In genomic region chr12:75448921-75449320, GRCm38 (mm10) we compare ENCODE assay signal across 10 mouse cellular contexts. TPM values are rescaled to one million over a fixed set of nuclear protein-coding genes. Genes with fewer than 3 reads are reported as not detected.
DNase-seq lines count a peak whose midpoint lies in the region.
"Had no signal": no experiment of that assay in that cellular context is flagged by ENCODE, and none has a peak within 500 bp of the region (broad histone marks: within the 10 kb centered on the region; RNA-seq: fewer than 3 reads in every experiment).

No protein-coding gene starts in this region.

- no peaks in the 10 kb centered on the region for H3K27me3 ChIP-seq in embryonic facial prominence, embryonic 10.5 days (replicated peaks; ENCODE audit: low read depth, poor library complexity, severe bottlenecking)
- H3K27me3 ChIP-seq: intestine, embryonic 15.5 days had no signal

- peak overlapping the region; percentile 21; the same call in 1 of the 2 replicates for H3K4me3 ChIP-seq in macrophage (ENCODE audit: inconsistent target)
- H3K4me3 ChIP-seq in embryonic facial prominence, embryonic 10.5 days, result no peak overlapping the region
- H3K4me3 ChIP-seq: intestine, embryonic 15.5 days had no signal

- H3K36me3 ChIP-seq in macrophage (ENCODE audit: inconsistent target), result peaks cover 15% of the 10 kb centered on the region; the same call in 1 of the 2 replicates
- H3K36me3 ChIP-seq in embryonic facial prominence, embryonic 10.5 days (replicated peaks), result peaks cover 46% of the 10 kb centered on the region

- intact Hi-C loops in heart, postnatal 25 days (cut with DNase I), result loop anchor here (5.0 kb wide), 1 partner anchor 167 kb away; no protein-coding TSS in a partner anchor

- DNase-seq in adrenal gland, adult 2 months, result peak; percentile 36
- DNase-seq in adrenal gland, postnatal 4 days (ENCODE audit: low spot score in 2 of 2), result no peak
- DNase-seq in ovary, postnatal 14 days (ENCODE audit: low spot score), result peak; percentile 11
- DNase-seq in ovary, adult 18-20 months (ENCODE audit: low spot score), result no peak
- peak; percentile 14 for DNase-seq in heart, postnatal 25 days (ENCODE audit: low spot score)
- no peak for DNase-seq in embryonic facial prominence, embryonic 10.5 days (ENCODE audit: low spot score)
- no peak for DNase-seq in neural tube, embryonic 10.5 days (ENCODE audit: extremely low spot score, low spot score)

- no peaks in the 10 kb centered on the region for H3K79me2 ChIP-seq in macrophage (ENCODE audit: inconsistent target)

- under 1% methylated on average over 5 of the region's 5 CpGs for WGBS in macrophage (ENCODE audit: missing documents)
- 89% methylated on average over 5 of the region's 5 CpGs for WGBS in embryonic facial prominence, embryonic 10.5 days

- 0 out of 2 replicates have a peak, but pooled peaks cover under 1% of the 10 kb centered on the region for H3K4me1 ChIP-seq in embryonic facial prominence, embryonic 10.5 days

- H3K9me3 ChIP-seq in embryonic facial prominence, embryonic 10.5 days, result no peaks in the 10 kb centered on the region
- H3K9me3 ChIP-seq: intestine, embryonic 15.5 days had no signal

- peak overlapping the region; percentile 70 for H3K27ac ChIP-seq in macrophage
- H3K27ac ChIP-seq in embryonic facial prominence, embryonic 10.5 days (replicated peaks), result no peak overlapping the region
- H3K27ac ChIP-seq: intestine, embryonic 15.5 days had no signal

RNA-seq across cellular contexts. Expression of gene Gphb5, which starts 32.3 kb away (rescaled TPM):
- total RNA-seq in adrenal gland, adult 2 months (2021), result not detected
- polyA plus RNA-seq in adrenal gland, adult 2 months (2012; rRNA removed), result not detected in 2 replicates
- not detected for total RNA-seq in adrenal gland, postnatal 4 days (2021)
- total RNA-seq in heart, postnatal 25 days (2021), result not detected
- total RNA-seq in macrophage (2018; cell fraction: chromatin; rRNA removed), result not detected
- total RNA-seq in macrophage (2018; cell fraction: cytosol; rRNA removed), result not detected
- total RNA-seq in macrophage (2018; cell fraction: nucleus; rRNA removed), result not detected
- polyA plus RNA-seq in macrophage (2018), result not detected in 3 replicates
- not detected in 2 replicates for polyA plus RNA-seq in embryonic facial prominence, embryonic 10.5 days (2016; fragmentation: Nextera tagmentation; extraction: Ambion mirVana)
- polyA plus RNA-seq: intestine, embryonic 15.5 days; spleen, adult 2 months had no signal

Comparison
In these comparisons a context has a peak if more than half of its experiments do, and no peak if none do; other contexts are left out.
1. DNase-seq: peak in adrenal gland, adult 2 months (single experiment), ovary, postnatal 14 days (single experiment) and heart, postnatal 25 days (single experiment); none in adrenal gland, postnatal 4 days (0 of 2), ovary, adult 18-20 months (single experiment), embryonic facial prominence, embryonic 10.5 days (single experiment) and neural tube, embryonic 10.5 days (single experiment).